Mouse (Mus musculus): ENCODE data around the gene Gm45140. TPM values are rescaled to one million over a fixed set of nuclear protein-coding genes. Genes with fewer than 3 reads are reported as not detected.
A peak's percentile ranks its signal among the peaks of the same experiment; 100 is the strongest.

Gm45140 gene
- polyA plus RNA-seq, 1 experiment from 2014 or later: 2.8 TPM

GRCm38 (mm10) chr6:87795385-87796150 lies 40.0 kb downstream of the Gm45140 start:
- no peak for ATAC-seq (ENCODE audit: low FRiP score, low read depth)
- 56% methylated on average over 6 of the region's 6 CpGs for WGBS

GRCm38 (mm10) chr6:87793821-87794510 lies 41.6 kb downstream of the Gm45140 start:
- no peaks in the 10 kb centered on the region for H3K9me3 ChIP-seq
- H3K4me1 ChIP-seq: peaks cover 9% of the 10 kb centered on the region
- H3K9ac ChIP-seq (replicated peaks): no peak overlapping the region
- no peak overlapping the region for H3K4me2 ChIP-seq (replicated peaks)
- 95% methylated on average over 10 of the region's 10 CpGs for WGBS
- no peaks in the 10 kb centered on the region for H3K27me3 ChIP-seq
- H3K4me3 ChIP-seq: no peak overlapping the region
- no peak overlapping the region for H3K27ac ChIP-seq (replicated peaks)
- ATAC-seq (ENCODE audit: low FRiP score, low read depth): no peak
- H3K36me3 ChIP-seq: peaks cover 9% of the 10 kb centered on the region

More at GRCm38 (mm10) chr6:87795385-87796150, 40.0 kb downstream of the Gm45140 start:
- Histone ChIP-seq H3K4me2 (replicated peaks) (no peak overlapping the region), H3K27me3 (no peaks in the 10 kb centered on the region), H3K36me3 (peaks cover 9% of the 10 kb centered on the region), H3K27ac (replicated peaks) (no peak overlapping the region), H3K9me3 (no peaks in the 10 kb centered on the region), H3K4me1 (no peaks in the 10 kb centered on the region), H3K9ac (replicated peaks) (no peak overlapping the region), H3K4me3 (no peak overlapping the region)

DNA sequence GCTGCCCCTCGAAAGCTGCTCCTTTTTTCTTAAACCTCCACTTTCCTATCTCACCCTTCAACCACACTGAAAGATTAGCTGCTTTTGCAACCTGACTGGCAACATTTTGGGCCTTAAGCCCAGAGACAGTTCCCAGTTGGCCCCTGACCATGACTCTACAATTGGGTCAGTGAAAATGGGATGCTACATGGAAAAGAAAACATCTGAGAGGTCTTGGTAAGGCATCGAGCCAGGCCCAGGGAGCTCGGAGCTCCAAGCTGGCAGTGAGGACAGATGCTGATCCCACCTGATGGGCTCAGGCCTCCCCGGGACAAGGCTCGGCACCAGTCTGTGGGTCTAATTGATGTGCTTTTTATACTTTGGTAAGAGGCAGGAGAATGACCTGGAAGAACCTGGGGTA lies 43.8 kb downstream of the Gm45140 start:
- ATAC-seq (ENCODE audit: low FRiP score, low read depth): no peak
- Histone ChIP-seq H3K36me3 (peaks cover 9% of the 10 kb centered on the region), H3K27me3 (no peaks in the 10 kb centered on the region), H3K9ac (replicated peaks) (no peak overlapping the region), H3K4me3 (no peak overlapping the region), H3K4me2 (replicated peaks) (no peak overlapping the region), H3K9me3 (no peaks in the 10 kb centered on the region), H3K4me1 (peaks cover 11% of the 10 kb centered on the region), H3K27ac (replicated peaks) (no peak overlapping the region)
- 93% methylated on average over 5 of the region's 5 CpGs for WGBS

DNA sequence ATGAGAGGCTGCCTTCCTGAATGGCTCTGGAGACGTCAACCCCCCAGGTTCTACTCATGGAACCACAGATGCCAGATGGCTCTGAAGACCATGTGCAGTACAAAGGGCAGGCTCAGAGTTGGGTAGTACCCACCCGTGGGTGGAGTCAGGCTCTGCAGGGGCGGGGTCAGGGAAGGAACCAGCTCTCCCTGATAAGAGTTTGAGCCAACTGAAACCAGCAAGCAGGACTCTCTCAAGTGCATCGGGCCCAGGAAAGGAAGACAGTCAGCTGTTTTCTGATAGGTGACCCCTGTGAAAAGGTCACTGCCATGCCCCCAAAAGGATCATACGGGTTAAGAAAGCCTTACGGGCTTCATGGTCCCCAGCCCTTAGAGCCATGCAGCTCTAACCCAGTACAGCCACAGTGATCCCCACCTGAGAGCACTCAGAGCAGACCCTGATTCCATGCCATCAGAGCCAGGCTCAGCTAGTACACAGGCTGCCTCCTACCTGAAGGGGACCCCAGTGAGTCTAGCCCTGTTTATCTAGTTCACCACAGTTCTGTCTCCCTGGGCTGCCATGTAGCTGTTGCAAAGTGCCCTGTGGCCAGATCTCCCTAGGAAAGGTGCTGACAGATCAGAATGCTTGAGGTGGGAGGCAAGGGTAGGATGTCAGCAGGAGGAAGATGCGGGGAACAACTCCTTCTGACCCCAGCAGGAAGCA lies 44.7 kb downstream of the Gm45140 start:
- H3K9me3 ChIP-seq: no peaks in the 10 kb centered on the region
- 77% methylated on average over 7 of the region's 7 CpGs for WGBS

DNA sequence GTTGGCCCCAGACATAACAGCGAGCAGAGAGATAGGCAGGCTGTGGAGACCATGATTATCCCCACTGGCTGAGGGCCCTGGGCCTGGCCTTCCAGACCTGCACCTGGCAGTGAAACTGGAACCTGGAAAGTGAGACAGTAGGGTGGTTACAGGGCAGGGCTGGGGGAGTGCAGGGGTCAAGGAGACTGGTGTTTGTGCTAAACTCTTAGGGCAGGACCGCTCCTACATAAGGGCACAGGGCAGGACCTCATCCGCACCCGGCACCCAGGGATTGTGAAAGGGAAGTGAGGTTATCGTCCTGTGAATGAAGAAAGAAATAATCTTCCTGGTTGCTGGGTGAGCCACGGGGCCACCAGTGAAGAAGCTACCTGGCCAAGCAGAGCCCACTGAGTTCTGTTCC lies 45.8 kb downstream of the Gm45140 start:
- Histone ChIP-seq H3K9me3 (no peaks in the 10 kb centered on the region), H3K4me1 (peaks cover 11% of the 10 kb centered on the region), H3K4me3 (no peak overlapping the region), H3K4me2 (replicated peaks) (no peak overlapping the region), H3K27me3 (no peaks in the 10 kb centered on the region), H3K36me3 (peaks cover 9% of the 10 kb centered on the region), H3K27ac (replicated peaks) (no peak overlapping the region), H3K9ac (replicated peaks) (no peak overlapping the region)
- WGBS: 93% methylated on average over 6 of the region's 6 CpGs
- no peak for ATAC-seq (ENCODE audit: low FRiP score, low read depth)

More for the DNA sequence above, 44.7 kb downstream of the Gm45140 start:
- H3K4me2 ChIP-seq (replicated peaks): no peak overlapping the region
- no peak overlapping the region for H3K4me3 ChIP-seq
- peaks cover 9% of the 10 kb centered on the region for H3K36me3 ChIP-seq
- H3K27ac ChIP-seq (replicated peaks): no peak overlapping the region
- no peak overlapping the region for H3K9ac ChIP-seq (replicated peaks)
- peaks cover 11% of the 10 kb centered on the region for H3K4me1 ChIP-seq
- no peak for ATAC-seq (ENCODE audit: low FRiP score, low read depth)
- no peaks in the 10 kb centered on the region for H3K27me3 ChIP-seq

DNA sequence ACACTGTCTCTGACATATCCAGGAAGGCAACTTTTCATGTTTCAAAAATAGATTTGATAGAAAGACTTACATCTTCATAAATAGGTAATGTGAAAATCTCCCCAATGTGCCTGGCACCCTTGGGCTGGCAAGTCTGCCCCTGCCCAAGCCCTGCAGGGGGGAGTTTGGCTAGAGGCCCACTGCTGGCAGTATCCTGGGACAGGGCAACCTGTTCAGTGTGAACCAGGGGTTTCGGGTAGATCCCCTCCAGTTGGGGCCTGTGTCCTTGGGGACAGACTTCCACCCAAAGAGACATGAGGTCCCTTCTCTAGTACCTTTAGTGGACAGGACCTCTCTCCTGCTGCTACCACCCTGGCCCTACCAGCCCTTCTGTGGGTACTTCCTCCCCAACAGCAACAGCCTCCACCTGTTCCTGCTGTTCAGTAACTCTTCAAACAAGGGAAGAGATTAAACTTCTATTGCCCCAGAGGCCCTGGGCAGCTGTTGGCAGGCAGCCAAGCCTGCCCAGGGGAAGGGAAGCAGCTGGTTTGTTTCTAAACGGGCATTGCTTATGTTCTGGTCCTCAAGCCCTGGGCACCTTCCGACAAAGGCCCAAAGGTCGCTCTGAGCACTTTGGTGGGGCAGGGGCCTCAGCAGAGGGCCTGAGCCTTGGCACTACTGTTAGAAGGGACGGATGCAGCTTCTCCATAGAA lies 46.6 kb downstream of the Gm45140 start:
- Histone ChIP-seq H3K9me3 (no peaks in the 10 kb centered on the region), H3K9ac (replicated peaks) (no peak overlapping the region)
- 64% methylated on average over 5 of the region's 5 CpGs for WGBS

DNA sequence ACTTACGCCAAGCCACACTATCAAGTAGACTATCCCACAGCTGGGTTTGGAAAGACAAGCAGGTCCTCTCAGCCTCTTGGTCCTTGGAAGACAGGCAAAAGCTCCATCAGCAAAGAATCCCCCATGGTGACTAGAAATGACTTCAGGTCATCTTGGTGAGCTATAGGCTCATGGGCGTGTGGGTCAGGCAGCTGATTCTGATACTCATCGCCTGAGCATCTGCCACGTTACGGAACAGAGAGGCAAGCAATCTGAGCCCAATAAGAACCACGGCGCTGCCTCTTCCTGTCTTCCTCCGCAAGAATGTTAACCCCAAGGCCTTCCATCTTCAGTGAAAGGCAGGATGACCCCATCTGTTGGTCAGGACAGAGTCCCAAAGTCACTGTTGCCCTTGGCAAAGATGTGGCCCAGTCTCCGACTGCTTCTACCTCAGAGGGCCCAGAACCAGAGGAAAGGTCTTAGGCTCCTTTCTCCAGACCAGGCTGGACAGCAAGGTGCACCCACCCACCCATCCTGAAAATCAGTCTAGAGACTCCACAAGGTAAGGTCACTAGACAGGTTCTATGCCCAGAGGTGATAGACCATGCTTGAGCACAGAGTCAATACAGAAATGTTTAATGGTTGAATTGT lies 47.2 kb downstream of the Gm45140 start:
- H3K4me1 ChIP-seq: peaks cover 11% of the 10 kb centered on the region
- WGBS: 96% methylated on average over 9 of the region's 9 CpGs
- H3K4me3 ChIP-seq: no peak overlapping the region
- H3K9ac ChIP-seq (replicated peaks): no peak overlapping the region
- no peak overlapping the region for H3K27ac ChIP-seq (replicated peaks)
- H3K9me3 ChIP-seq: no peaks in the 10 kb centered on the region
- no peak for ATAC-seq (ENCODE audit: low FRiP score, low read depth)
- H3K36me3 ChIP-seq: peaks cover 9% of the 10 kb centered on the region
- no peaks in the 10 kb centered on the region for H3K27me3 ChIP-seq
- no peak overlapping the region for H3K4me2 ChIP-seq (replicated peaks)

More for the DNA sequence above, 46.6 kb downstream of the Gm45140 start:
- no peaks in the 10 kb centered on the region for H3K27me3 ChIP-seq
- no peak overlapping the region for H3K4me3 ChIP-seq
- no peak overlapping the region for H3K4me2 ChIP-seq (replicated peaks)
- peaks cover 11% of the 10 kb centered on the region for H3K4me1 ChIP-seq
- peaks cover 9% of the 10 kb centered on the region for H3K36me3 ChIP-seq
- ATAC-seq (ENCODE audit: low FRiP score, low read depth): no peak
- H3K27ac ChIP-seq (replicated peaks): peak overlapping the region; percentile 52

DNA sequence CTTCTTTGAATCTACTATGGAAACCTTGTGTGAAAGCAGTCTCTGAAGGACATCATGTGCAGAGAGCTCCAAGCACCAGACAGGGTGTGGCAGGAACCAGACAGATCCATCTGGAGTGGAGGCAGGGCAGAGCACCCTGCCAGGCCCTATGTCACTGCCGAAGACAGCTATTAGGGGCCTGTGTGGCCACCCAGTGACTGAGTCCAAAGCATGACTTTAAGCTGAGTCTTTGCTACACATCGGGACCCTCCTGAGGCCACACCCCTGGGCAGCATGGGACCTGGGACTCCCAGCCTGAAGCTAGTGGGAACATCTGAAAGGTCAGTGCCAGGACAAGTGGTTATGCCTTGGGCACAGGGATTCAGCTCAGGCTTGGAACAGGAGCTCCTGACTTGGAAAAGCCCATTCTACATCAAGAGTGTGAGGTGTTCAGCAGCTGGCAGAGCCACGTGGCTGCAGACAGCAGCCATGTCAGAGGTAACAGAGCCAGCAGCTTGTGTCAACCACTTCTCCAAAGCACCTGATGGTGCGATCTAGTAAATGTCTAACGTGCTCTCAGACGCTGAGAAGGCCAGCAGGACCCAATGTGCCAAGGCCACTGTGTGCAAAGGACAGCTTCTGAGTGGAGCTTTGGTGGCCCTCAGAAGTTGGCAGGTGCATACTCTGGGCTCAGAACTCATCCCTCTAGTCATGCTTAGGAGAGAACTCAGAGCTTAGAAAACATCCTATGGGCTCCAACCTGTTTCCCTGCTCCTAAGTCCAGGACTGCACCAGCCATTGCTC lies 48.3 kb downstream of the Gm45140 start:
- Histone ChIP-seq H3K4me1 (peaks cover 11% of the 10 kb centered on the region), H3K27ac (replicated peaks) (no peak overlapping the region)

GRCm38 (mm10) chr6:87786621-87787020 lies 49.0 kb downstream of the Gm45140 start:
- Histone ChIP-seq H3K36me3 (no peaks in the 10 kb centered on the region), H3K9ac (replicated peaks) (no peak overlapping the region), H3K27ac (replicated peaks) (no peak overlapping the region), H3K4me1 (peaks cover 11% of the 10 kb centered on the region), H3K27me3 (no peaks in the 10 kb centered on the region), H3K4me2 (replicated peaks) (no peak overlapping the region), H3K4me3 (no peak overlapping the region), H3K9me3 (no peaks in the 10 kb centered on the region)
- WGBS: 93% methylated on average over 5 of the region's 5 CpGs
- ATAC-seq (ENCODE audit: low FRiP score, low read depth): no peak

More for the DNA sequence above, 48.3 kb downstream of the Gm45140 start:
- H3K9me3 ChIP-seq: no peaks in the 10 kb centered on the region
- ATAC-seq (ENCODE audit: low FRiP score, low read depth): no peak
- no peak overlapping the region for H3K9ac ChIP-seq (replicated peaks)
- H3K27me3 ChIP-seq: no peaks in the 10 kb centered on the region
- WGBS: 86% methylated on average over 6 of the region's 6 CpGs
- H3K36me3 ChIP-seq: peaks cover 5% of the 10 kb centered on the region
- H3K4me3 ChIP-seq: no peak overlapping the region
- no peak overlapping the region for H3K4me2 ChIP-seq (replicated peaks)

DNA sequence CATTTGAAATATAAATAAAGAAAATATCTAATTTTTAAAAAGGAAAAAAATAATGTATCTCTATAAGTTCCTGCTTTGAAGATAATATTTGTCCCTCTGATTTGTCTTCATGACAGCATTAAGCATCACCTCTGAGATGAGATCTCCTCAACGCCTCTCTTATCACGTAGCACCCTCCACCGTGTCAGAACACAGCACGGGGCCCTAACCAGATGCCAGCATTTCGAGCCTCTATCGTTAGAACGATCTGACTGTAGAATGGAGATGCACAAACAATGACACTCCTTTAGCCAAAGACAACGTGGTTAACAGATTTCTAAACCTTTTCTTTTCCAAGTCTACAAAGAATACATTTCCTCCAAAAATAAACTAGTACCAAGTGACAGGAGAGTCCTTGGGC lies 51.6 kb downstream of the Gm45140 start:
- Histone ChIP-seq H3K4me2 (replicated peaks) (no peak overlapping the region), H3K27me3 (no peaks in the 10 kb centered on the region), H3K4me1 (peaks cover 3% of the 10 kb centered on the region; the same call in 1 of the 2 replicates), H3K9me3 (no peaks in the 10 kb centered on the region), H3K4me3 (no peak overlapping the region), H3K9ac (replicated peaks) (no peak overlapping the region), H3K27ac (replicated peaks) (no peak overlapping the region), H3K36me3 (no peaks in the 10 kb centered on the region)
- WGBS: 85% methylated on average over 8 of the region's 8 CpGs
- no peak for ATAC-seq (ENCODE audit: low FRiP score, low read depth)

Data from midbrain, embryonic 12.5 days (tissue).